Mouse (Mus musculus): Measurements from ENCODE around the gene Tfpi2. TPM values are rescaled to one million over a fixed set of nuclear protein-coding genes. Genes with fewer than 3 reads are reported as not detected.

Tfpi2 gene
- polyA plus RNA-seq, 1 experiment: 2.4 TPM

GRCm38 (mm10) chr6:3954969-3955368 lies 33.8 kb downstream of the Tfpi2 start:
- no peaks in the 10 kb centered on the region for H3K4me1 ChIP-seq (ENCODE audit: control insufficient read depth, insufficient read depth, low read length)
- TF ChIP-seq CTCF (IDR thresholded peaks at IDR 0.05; ENCODE audit: control insufficient read depth, insufficient read depth, low read length): no peak
- TF ChIP-seq POLR2A (IDR thresholded peaks at IDR 0.05; ENCODE audit: borderline replicate concordance, control insufficient read depth, low read depth, low read length): no peak
- H3K4me3 ChIP-seq (replicated peaks; ENCODE audit: control insufficient read depth, low read depth, low read length): no peak overlapping the region
- H3K27ac ChIP-seq (ENCODE audit: control insufficient read depth, insufficient read depth, low read depth, low read length, poor library complexity): no peak overlapping the region
- WGBS: 74% methylated on average over 4 of the region's 4 CpGs

DNA sequence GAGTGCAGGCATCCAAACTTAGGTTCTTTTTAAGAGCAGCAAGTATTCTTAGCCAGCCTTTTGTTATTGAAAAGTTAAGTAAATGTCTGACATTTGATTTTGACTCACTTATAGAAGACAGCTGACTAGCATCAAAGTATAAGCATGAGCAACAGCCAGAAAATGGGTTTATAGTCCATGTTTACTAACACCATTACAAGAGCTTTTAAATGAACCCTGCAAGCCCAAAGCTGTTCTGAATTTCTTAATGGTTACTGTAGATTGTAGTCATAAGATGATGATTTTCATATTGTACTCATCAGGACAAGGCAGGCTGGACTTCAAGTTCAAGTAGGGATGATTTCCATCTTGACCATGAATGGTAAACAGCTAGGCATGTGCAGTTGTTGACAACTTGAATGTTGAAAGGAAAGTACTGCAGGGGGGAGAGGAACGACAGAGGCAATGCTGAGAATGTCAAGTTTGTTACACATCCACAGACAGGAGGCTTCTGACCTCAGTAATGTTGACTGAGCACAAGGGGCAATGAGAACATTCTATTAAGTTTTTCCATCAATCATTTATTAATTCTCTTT lies 52.5 kb downstream of the Tfpi2 start:
- no peak overlapping the region for H3K27ac ChIP-seq (ENCODE audit: control insufficient read depth, insufficient read depth, low read depth, low read length, poor library complexity)
- WGBS: 66% methylated on average over 1 of the region's 1 CpGs
- TF ChIP-seq POLR2A (IDR thresholded peaks at IDR 0.05; ENCODE audit: borderline replicate concordance, control insufficient read depth, low read depth, low read length) (no peak), CTCF (IDR thresholded peaks at IDR 0.05; ENCODE audit: control insufficient read depth, insufficient read depth, low read length) (no peak)
- H3K4me1 ChIP-seq (ENCODE audit: control insufficient read depth, insufficient read depth, low read length): no peaks in the 10 kb centered on the region
- no peak overlapping the region for H3K4me3 ChIP-seq (replicated peaks; ENCODE audit: control insufficient read depth, low read depth, low read length)

DNA sequence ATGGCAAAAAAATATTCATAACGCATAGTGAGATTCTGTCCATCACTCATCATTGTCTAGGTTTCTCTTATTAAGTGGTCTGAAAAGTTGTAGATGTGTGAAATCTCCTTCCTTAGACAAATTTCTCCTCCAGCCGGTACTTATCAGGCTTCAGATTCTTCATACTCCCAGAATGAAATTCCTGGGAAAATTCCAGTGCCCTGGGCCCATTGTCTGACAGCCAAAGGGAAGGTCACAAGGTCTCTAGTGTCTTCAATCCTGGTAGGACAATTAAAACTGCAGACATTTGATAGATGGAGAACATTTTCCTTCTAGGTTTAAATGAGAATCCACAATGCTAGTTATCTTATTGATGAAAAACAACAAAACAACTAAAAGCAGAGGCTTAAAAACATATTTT lies 53.1 kb downstream of the Tfpi2 start:
- Histone ChIP-seq H3K4me3 (replicated peaks; ENCODE audit: control insufficient read depth, low read depth, low read length) (no peak overlapping the region), H3K27ac (ENCODE audit: control insufficient read depth, insufficient read depth, low read depth, low read length, poor library complexity) (no peak overlapping the region), H3K4me1 (ENCODE audit: control insufficient read depth, insufficient read depth, low read length) (no peaks in the 10 kb centered on the region)
- TF ChIP-seq CTCF (IDR thresholded peaks at IDR 0.05; ENCODE audit: control insufficient read depth, insufficient read depth, low read length) (no peak), POLR2A (IDR thresholded peaks at IDR 0.05; ENCODE audit: borderline replicate concordance, control insufficient read depth, low read depth, low read length) (no peak)
- 78% methylated on average over 2 of the region's 2 CpGs for WGBS

DNA sequence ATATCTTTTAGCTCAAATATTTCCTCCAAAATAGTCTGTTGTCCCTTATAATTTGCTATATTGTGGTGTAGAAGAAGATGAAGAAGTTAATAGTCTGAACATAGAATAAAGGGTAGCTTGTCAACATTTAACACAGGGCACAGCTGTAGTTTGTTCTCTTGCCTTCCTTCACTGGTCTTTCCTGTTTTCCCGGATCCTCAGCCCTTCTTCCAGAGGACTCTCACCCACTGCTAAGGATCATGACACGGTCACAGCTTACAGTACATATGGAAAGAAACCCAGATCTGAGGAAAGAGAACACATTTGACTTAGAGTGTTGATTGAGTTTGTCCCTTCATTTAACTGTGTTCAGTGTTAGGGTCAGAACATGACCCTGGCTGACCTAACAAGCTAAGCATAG lies 53.7 kb downstream of the Tfpi2 start:
- no peak for TF ChIP-seq CTCF (IDR thresholded peaks at IDR 0.05; ENCODE audit: control insufficient read depth, insufficient read depth, low read length)
- no peak overlapping the region for H3K27ac ChIP-seq (ENCODE audit: control insufficient read depth, insufficient read depth, low read depth, low read length, poor library complexity)
- 50% methylated on average over 2 of the region's 2 CpGs for WGBS

DNA sequence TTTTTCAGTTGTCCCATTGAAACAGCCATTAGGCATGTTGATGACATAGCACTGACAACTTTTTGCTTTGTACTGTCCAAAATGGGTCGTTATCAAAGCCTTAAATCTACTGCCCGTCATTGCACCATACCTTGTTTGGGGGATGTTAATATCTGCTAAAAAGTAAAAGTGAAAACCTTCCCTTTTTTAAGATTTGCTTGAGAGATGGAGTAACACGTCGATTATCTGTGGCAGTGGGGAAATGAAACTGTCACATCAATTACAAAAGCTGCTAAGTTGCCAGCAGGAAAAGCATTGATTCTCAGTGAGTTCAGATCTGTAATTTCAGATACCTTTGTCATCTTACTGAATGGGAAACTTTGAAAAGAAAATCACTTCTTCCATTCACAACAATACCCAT lies 62.6 kb downstream of the Tfpi2 start:
- no peak overlapping the region for H3K4me3 ChIP-seq (replicated peaks; ENCODE audit: control insufficient read depth, low read depth, low read length)
- TF ChIP-seq CTCF (IDR thresholded peaks at IDR 0.05; ENCODE audit: control insufficient read depth, insufficient read depth, low read length) (no peak), POLR2A (IDR thresholded peaks at IDR 0.05; ENCODE audit: borderline replicate concordance, control insufficient read depth, low read depth, low read length) (no peak)
- WGBS: 23% methylated on average over 4 of the region's 4 CpGs
- H3K27ac ChIP-seq (ENCODE audit: control insufficient read depth, insufficient read depth, low read depth, low read length, poor library complexity): no peak overlapping the region
- no peaks in the 10 kb centered on the region for H3K4me1 ChIP-seq (ENCODE audit: control insufficient read depth, insufficient read depth, low read length)

More for the DNA sequence above, 53.7 kb downstream of the Tfpi2 start:
- Histone ChIP-seq H3K4me1 (ENCODE audit: control insufficient read depth, insufficient read depth, low read length) (no peaks in the 10 kb centered on the region), H3K4me3 (replicated peaks; ENCODE audit: control insufficient read depth, low read depth, low read length) (no peak overlapping the region)

- TF ChIP-seq CTCF (IDR thresholded peaks at IDR 0.05; ENCODE audit: control insufficient read depth, insufficient read depth, low read length) (no peak), POLR2A (IDR thresholded peaks at IDR 0.05; ENCODE audit: borderline replicate concordance, control insufficient read depth, low read depth, low read length) (no peak)
- H3K4me3 ChIP-seq (replicated peaks; ENCODE audit: control insufficient read depth, low read depth, low read length): no peak overlapping the region
- 77% methylated on average over 4 of the region's 4 CpGs for WGBS
- no peaks in the 10 kb centered on the region for H3K4me1 ChIP-seq (ENCODE audit: control insufficient read depth, insufficient read depth, low read length)
- no peak overlapping the region for H3K27ac ChIP-seq (ENCODE audit: control insufficient read depth, insufficient read depth, low read depth, low read length, poor library complexity)
These were observed 65.8 kb downstream of the Tfpi2 start for GRCm38 (mm10) chr6:3922870-3923269.

DNA sequence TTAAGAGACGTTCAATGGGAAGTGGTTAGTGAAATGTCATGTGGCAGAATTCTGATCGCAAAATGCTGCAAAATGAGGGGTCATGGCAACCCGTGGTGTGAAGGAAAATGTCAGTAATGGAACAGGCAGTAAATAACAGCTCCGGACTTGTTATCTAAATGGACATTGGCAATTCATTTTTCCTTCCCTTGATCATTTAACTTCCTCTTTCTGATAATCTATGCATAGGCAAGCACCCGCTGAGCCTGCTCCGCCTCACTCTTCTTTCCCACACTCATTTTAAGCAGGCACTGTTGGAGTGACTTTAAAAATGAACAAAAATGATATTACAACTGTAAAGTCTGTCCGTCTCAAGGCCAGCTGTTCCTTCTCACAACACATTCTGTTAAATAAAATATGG lies 72.7 kb downstream of the Tfpi2 start:
- Histone ChIP-seq H3K27ac (ENCODE audit: control insufficient read depth, insufficient read depth, low read depth, low read length, poor library complexity) (no peak overlapping the region), H3K4me3 (replicated peaks; ENCODE audit: control insufficient read depth, low read depth, low read length) (no peak overlapping the region), H3K4me1 (ENCODE audit: control insufficient read depth, insufficient read depth, low read length) (no peaks in the 10 kb centered on the region)
- TF ChIP-seq POLR2A (IDR thresholded peaks at IDR 0.05; ENCODE audit: borderline replicate concordance, control insufficient read depth, low read depth, low read length) (no peak), CTCF (IDR thresholded peaks at IDR 0.05; ENCODE audit: control insufficient read depth, insufficient read depth, low read length) (no peak)
- WGBS: 6% methylated on average over 7 of the region's 7 CpGs

Other genes starting within 250 kb of the Tfpi2 start
- gene Calcr, start 224.2 kb downstream of the Tfpi2 start, polyA plus RNA-seq (2011; ENCODE audit: insufficient read depth, insufficient read length, low replicate concordance, missing spikeins): not detected in 2 replicates
- not detected in 2 replicates for gene Gngt1, start 4.9 kb upstream of the Tfpi2 start, polyA plus RNA-seq (2011; ENCODE audit: insufficient read depth, insufficient read length, low replicate concordance, missing spikeins)
- gene Gng11, start 15.0 kb upstream of the Tfpi2 start, polyA plus RNA-seq (2011; ENCODE audit: insufficient read depth, insufficient read length, low replicate concordance, missing spikeins): 48.0 and 71.3 TPM in 2 replicates
- 19.9 and 32.5 TPM in 2 replicates for gene Bet1, start 98.1 kb upstream of the Tfpi2 start, polyA plus RNA-seq (2011; ENCODE audit: insufficient read depth, insufficient read length, low replicate concordance, missing spikeins)

Measured in bone marrow, adult 2 months (tissue).